ENCODE assay signal across 16 mouse cellular contexts in genomic region chr15:81577743-81578165, GRCm38 (mm10). TPM values are rescaled to one million over a fixed set of nuclear protein-coding genes. Genes with fewer than 3 reads are reported as not detected.
A peak's percentile ranks its signal among the peaks of the same experiment; 100 is the strongest.
DNase-seq lines count a peak whose midpoint lies in the region; ATAC-seq and TF ChIP-seq lines count a peak whose summit lies in the region.
"Had no signal": no experiment of that assay in that cellular context is flagged by ENCODE, and none has a peak within 500 bp of the region (broad histone marks: within the 10 kb centered on the region; RNA-seq: fewer than 3 reads in every experiment).

No protein-coding gene starts in this region.

- H3K36me3 ChIP-seq in stomach, embryonic 15.5 days: no peaks in the 10 kb centered on the region
- H3K36me3 ChIP-seq in stomach, postnatal 0 days (ENCODE audit: control insufficient read depth, insufficient read depth, low read length): no peaks in the 10 kb centered on the region
- H3K36me3 ChIP-seq in liver, embryonic 15.5 days (replicated peaks): no peaks in the 10 kb centered on the region
- H3K36me3 ChIP-seq: embryonic facial prominence, embryonic 13.5 days; forebrain, embryonic 12.5 days; heart, embryonic 15.5 days; hindbrain, embryonic 12.5 days had no signal

- no peak overlapping the region for H3K4me3 ChIP-seq in stomach, embryonic 15.5 days (replicated peaks)
- H3K4me3 ChIP-seq in stomach, postnatal 0 days (ENCODE audit: low read depth, low read length): no peak overlapping the region
- H3K4me3 ChIP-seq in liver, embryonic 15.5 days (replicated peaks): 0 out of 2 replicates have a peak overlapping the region, but pooled peaks have one; percentile 18
- H3K4me3 ChIP-seq: embryonic facial prominence, embryonic 13.5 days; forebrain, embryonic 12.5 days; heart, embryonic 15.5 days; hindbrain, embryonic 12.5 days had no signal

- WGBS in stomach, embryonic 15.5 days: 85% methylated on average over 7 of the region's 7 CpGs
- WGBS in stomach, postnatal 0 days: 90% methylated on average over 7 of the region's 7 CpGs
- 55% methylated on average over 7 of the region's 7 CpGs for WGBS in liver, embryonic 15.5 days (ENCODE audit: insufficient replicate concordance)

- no peak overlapping the region for H3K9ac ChIP-seq in stomach, embryonic 15.5 days
- H3K9ac ChIP-seq in stomach, postnatal 0 days (ENCODE audit: low read length): no peak overlapping the region
- peak overlapping the region; percentile 22; the same call in 1 of the 2 replicates for H3K9ac ChIP-seq in liver, embryonic 15.5 days
- H3K9ac ChIP-seq: embryonic facial prominence, embryonic 13.5 days; forebrain, embryonic 12.5 days; heart, embryonic 15.5 days; hindbrain, embryonic 12.5 days had no signal

- ATAC-seq in stomach, embryonic 15.5 days (ENCODE audit: insufficient read depth, low FRiP score, low read depth): peak; percentile 60; the same call in 1 of the 2 replicates
- ATAC-seq in stomach, postnatal 0 days (ENCODE audit: low FRiP score, low TSS enrichment): no peak
- ATAC-seq in erythroblast, adult 5-6 weeks (replicated peaks; ENCODE audit: low FRiP score, poor library complexity, severe bottlenecking): peak; percentile 97
- peak; percentile 89 for ATAC-seq in liver, embryonic 15.5 days (ENCODE audit: insufficient read depth)
- ATAC-seq: intestine, embryonic 16.5 days had no signal

- no peaks in the 10 kb centered on the region for H3K9me3 ChIP-seq in stomach, embryonic 15.5 days
- no peaks in the 10 kb centered on the region for H3K9me3 ChIP-seq in stomach, postnatal 0 days (ENCODE audit: control insufficient read depth, low read length)
- H3K9me3 ChIP-seq in liver, embryonic 15.5 days (replicated peaks): no peaks in the 10 kb centered on the region
- H3K9me3 ChIP-seq: embryonic facial prominence, embryonic 13.5 days; forebrain, embryonic 12.5 days; heart, embryonic 15.5 days; hindbrain, embryonic 12.5 days had no signal

- no peak for TF ChIP-seq EP300 in stomach, postnatal 0 days (optimal IDR thresholded peaks at IDR 0.05)

- H3K4me2 ChIP-seq in stomach, embryonic 15.5 days: no peak overlapping the region
- H3K4me2 ChIP-seq in stomach, postnatal 0 days (replicated peaks; ENCODE audit: low read depth): no peak overlapping the region
- H3K4me2 ChIP-seq in liver, embryonic 15.5 days: peak overlapping the region; percentile 57
- H3K4me2 ChIP-seq: embryonic facial prominence, embryonic 13.5 days; forebrain, embryonic 12.5 days; heart, embryonic 15.5 days; hindbrain, embryonic 12.5 days had no signal

- TF ChIP-seq CTCF in stomach, postnatal 0 days (IDR thresholded peaks at IDR 0.05; ENCODE audit: low read depth): no peak

- DNase-seq in stomach, postnatal 0 days (ENCODE audit: low spot score): no peak
- no peak for DNase-seq in frontal cortex, postnatal 25 days (ENCODE audit: low spot score in 2 of 2)
- DNase-seq in kidney, postnatal 4 days: no peak
- no peak for DNase-seq in kidney, adult 9 months
- DNase-seq: adrenal gland, postnatal 25 days; kidney, postnatal 25 days; lung, adult 2 months had no signal

- no peak overlapping the region for H3K27ac ChIP-seq in stomach, embryonic 15.5 days
- H3K27ac ChIP-seq in stomach, postnatal 0 days (replicated peaks): no peak overlapping the region
- H3K27ac ChIP-seq in liver, embryonic 15.5 days (replicated peaks): peak overlapping the region; percentile 85
- H3K27ac ChIP-seq: embryonic facial prominence, embryonic 13.5 days; forebrain, embryonic 12.5 days; heart, embryonic 15.5 days; hindbrain, embryonic 12.5 days; macrophage had no signal

- H3K27me3 ChIP-seq in stomach, embryonic 15.5 days (replicated peaks): no peaks in the 10 kb centered on the region
- no peaks in the 10 kb centered on the region for H3K27me3 ChIP-seq in stomach, postnatal 0 days (ENCODE audit: control insufficient read depth, insufficient read depth, low read length)
- H3K27me3 ChIP-seq in liver, embryonic 15.5 days: no peaks in the 10 kb centered on the region
- H3K27me3 ChIP-seq: embryonic facial prominence, embryonic 13.5 days; forebrain, embryonic 12.5 days; heart, embryonic 15.5 days; hindbrain, embryonic 12.5 days had no signal

- H3K4me1 ChIP-seq in stomach, embryonic 15.5 days: no peaks in the 10 kb centered on the region
- H3K4me1 ChIP-seq in stomach, postnatal 0 days (replicated peaks; ENCODE audit: control insufficient read depth, insufficient read depth): no peaks in the 10 kb centered on the region
- H3K4me1 ChIP-seq in liver, embryonic 15.5 days (replicated peaks): peaks cover 24% of the 10 kb centered on the region
- H3K4me1 ChIP-seq: embryonic facial prominence, embryonic 13.5 days; forebrain, embryonic 12.5 days; heart, embryonic 15.5 days; hindbrain, embryonic 12.5 days had no signal

RNA-seq across cellular contexts. Expression of gene Ep300, which starts 7.4 kb away (rescaled TPM):
- 13.1 and 20.6 TPM in 2 replicates for polyA plus RNA-seq in stomach, embryonic 15.5 days (2015; fragmentation: Nextera tagmentation; extraction: Ambion mirVana)
- polyA plus RNA-seq in stomach, postnatal 0 days (2015; fragmentation: Nextera tagmentation; extraction: Ambion mirVana): 6.0 and 8.5 TPM in 2 replicates
- total RNA-seq in erythroblast, adult 5-6 weeks (2015; ENCODE audit: low replicate concordance): 177 and 234 TPM in 2 replicates
- 187 and 219 TPM in 2 replicates for total RNA-seq in erythroblast, adult 5-6 weeks (2017; ENCODE audit: low replicate concordance)
- polyA plus RNA-seq in liver, embryonic 15.5 days (2015; fragmentation: Nextera tagmentation; extraction: Ambion mirVana): 6.1 and 7.9 TPM in 2 replicates
